Mouse (Mus musculus): ENCODE data around the gene Ppp2r1b. TPM values are rescaled to one million over a fixed set of nuclear protein-coding genes. Genes with fewer than 3 reads are reported as not detected.

Gene Ppp2r1b
- polyA plus RNA-seq, 1 experiment = 56.4 TPM

- Histone ChIP-seq H3K4me3 (ENCODE audit: low read depth, low read length) (no peak overlapping the region), H3K27ac (ENCODE audit: insufficient read depth, low read length) (no peak overlapping the region), H3K36me3 (ENCODE audit: control insufficient read depth, insufficient read depth, low read length, poor library complexity, severe bottlenecking) (peaks cover 4% of the 10 kb centered on the region; the same call in 1 of the 2 replicates), H3K9me3 (replicated peaks; ENCODE audit: control insufficient read depth, insufficient read depth, low read length, poor library complexity, severe bottlenecking) (no peaks in the 10 kb centered on the region), H3K4me1 (ENCODE audit: control insufficient read depth, insufficient read depth, low read length) (no peaks in the 10 kb centered on the region), H3K9ac (ENCODE audit: low read depth, poor library complexity, severe bottlenecking) (no peak overlapping the region), H3K27me3 (ENCODE audit: control insufficient read depth, insufficient read depth, low read length, poor library complexity, severe bottlenecking) (no peaks in the 10 kb centered on the region)
- no peak for TF ChIP-seq POLR2A (IDR thresholded peaks at IDR 0.05; ENCODE audit: insufficient read depth, low read length)
- TF ChIP-seq EP300 (IDR thresholded peaks at IDR 0.05; ENCODE audit: insufficient read depth, low read depth, low read length) = no peak
- TF ChIP-seq CTCF (IDR thresholded peaks at IDR 0.05; ENCODE audit: low read depth, low read length) = no peak
These were observed 28.6 kb upstream of the Ppp2r1b start for GRCm38 (mm10) chr9:50816512-50816911.

- TF ChIP-seq POLR2A (IDR thresholded peaks at IDR 0.05; ENCODE audit: insufficient read depth, low read length) = no peak
- TF ChIP-seq CTCF (IDR thresholded peaks at IDR 0.05; ENCODE audit: low read depth, low read length) = no peak
- no peak for TF ChIP-seq EP300 (IDR thresholded peaks at IDR 0.05; ENCODE audit: insufficient read depth, low read depth, low read length)
- Histone ChIP-seq H3K27me3 (ENCODE audit: control insufficient read depth, insufficient read depth, low read length, poor library complexity, severe bottlenecking) (no peaks in the 10 kb centered on the region), H3K4me1 (ENCODE audit: control insufficient read depth, insufficient read depth, low read length) (no peaks in the 10 kb centered on the region), H3K9me3 (replicated peaks; ENCODE audit: control insufficient read depth, insufficient read depth, low read length, poor library complexity, severe bottlenecking) (no peaks in the 10 kb centered on the region), H3K9ac (ENCODE audit: low read depth, poor library complexity, severe bottlenecking) (no peak overlapping the region), H3K36me3 (ENCODE audit: control insufficient read depth, insufficient read depth, low read length, poor library complexity, severe bottlenecking) (peaks cover 4% of the 10 kb centered on the region; the same call in 1 of the 2 replicates), H3K27ac (ENCODE audit: insufficient read depth, low read length) (no peak overlapping the region), H3K4me3 (ENCODE audit: low read depth, low read length) (no peak overlapping the region)
These were observed 27.1 kb upstream of the Ppp2r1b start for GRCm38 (mm10) chr9:50818050-50818449.

GRCm38 (mm10) chr9:50819716-50820115, 25.4 kb upstream of the Ppp2r1b start:
- Histone ChIP-seq H3K36me3 (ENCODE audit: control insufficient read depth, insufficient read depth, low read length, poor library complexity, severe bottlenecking) (peaks cover 2% of the 10 kb centered on the region; the same call in 1 of the 2 replicates), H3K4me1 (ENCODE audit: control insufficient read depth, insufficient read depth, low read length) (no peaks in the 10 kb centered on the region), H3K27me3 (ENCODE audit: control insufficient read depth, insufficient read depth, low read length, poor library complexity, severe bottlenecking) (no peaks in the 10 kb centered on the region), H3K4me3 (ENCODE audit: low read depth, low read length) (no peak overlapping the region), H3K27ac (ENCODE audit: insufficient read depth, low read length) (no peak overlapping the region), H3K9me3 (replicated peaks; ENCODE audit: control insufficient read depth, insufficient read depth, low read length, poor library complexity, severe bottlenecking) (no peaks in the 10 kb centered on the region), H3K9ac (ENCODE audit: low read depth, poor library complexity, severe bottlenecking) (no peak overlapping the region)
- no peak for TF ChIP-seq EP300 (IDR thresholded peaks at IDR 0.05; ENCODE audit: insufficient read depth, low read depth, low read length)
- TF ChIP-seq POLR2A (IDR thresholded peaks at IDR 0.05; ENCODE audit: insufficient read depth, low read length) = no peak
- no peak for TF ChIP-seq CTCF (IDR thresholded peaks at IDR 0.05; ENCODE audit: low read depth, low read length)

GRCm38 (mm10) chr9:50821651-50822050, 23.4 kb upstream of the Ppp2r1b start:
- Histone ChIP-seq H3K9ac (ENCODE audit: low read depth, poor library complexity, severe bottlenecking) (no peak overlapping the region), H3K4me1 (ENCODE audit: control insufficient read depth, insufficient read depth, low read length) (no peaks in the 10 kb centered on the region), H3K36me3 (ENCODE audit: control insufficient read depth, insufficient read depth, low read length, poor library complexity, severe bottlenecking) (peaks cover 2% of the 10 kb centered on the region; the same call in 1 of the 2 replicates), H3K27ac (ENCODE audit: insufficient read depth, low read length) (no peak overlapping the region), H3K9me3 (replicated peaks; ENCODE audit: control insufficient read depth, insufficient read depth, low read length, poor library complexity, severe bottlenecking) (no peaks in the 10 kb centered on the region), H3K27me3 (ENCODE audit: control insufficient read depth, insufficient read depth, low read length, poor library complexity, severe bottlenecking) (no peaks in the 10 kb centered on the region), H3K4me3 (ENCODE audit: low read depth, low read length) (no peak overlapping the region)
- TF ChIP-seq POLR2A (IDR thresholded peaks at IDR 0.05; ENCODE audit: insufficient read depth, low read length) (no peak), CTCF (IDR thresholded peaks at IDR 0.05; ENCODE audit: low read depth, low read length) (no peak), EP300 (IDR thresholded peaks at IDR 0.05; ENCODE audit: insufficient read depth, low read depth, low read length) (no peak)

- Histone ChIP-seq H3K9ac (ENCODE audit: low read depth, poor library complexity, severe bottlenecking) (no peak overlapping the region), H3K4me3 (ENCODE audit: low read depth, low read length) (no peak overlapping the region), H3K27me3 (ENCODE audit: control insufficient read depth, insufficient read depth, low read length, poor library complexity, severe bottlenecking) (no peaks in the 10 kb centered on the region), H3K27ac (ENCODE audit: insufficient read depth, low read length) (no peak overlapping the region), H3K36me3 (ENCODE audit: control insufficient read depth, insufficient read depth, low read length, poor library complexity, severe bottlenecking) (peaks cover 2% of the 10 kb centered on the region; the same call in 1 of the 2 replicates), H3K9me3 (replicated peaks; ENCODE audit: control insufficient read depth, insufficient read depth, low read length, poor library complexity, severe bottlenecking) (no peaks in the 10 kb centered on the region), H3K4me1 (ENCODE audit: control insufficient read depth, insufficient read depth, low read length) (no peaks in the 10 kb centered on the region)
- TF ChIP-seq POLR2A (IDR thresholded peaks at IDR 0.05; ENCODE audit: insufficient read depth, low read length) (no peak), EP300 (IDR thresholded peaks at IDR 0.05; ENCODE audit: insufficient read depth, low read depth, low read length) (no peak), CTCF (IDR thresholded peaks at IDR 0.05; ENCODE audit: low read depth, low read length) (no peak)
These were observed 22.9 kb upstream of the Ppp2r1b start for GRCm38 (mm10) chr9:50822216-50822615.

GRCm38 (mm10) chr9:50823779-50824453, 21.2 kb upstream of the Ppp2r1b start:
- no peak overlapping the region for H3K9ac ChIP-seq (ENCODE audit: low read depth, poor library complexity, severe bottlenecking)
- H3K9me3 ChIP-seq (replicated peaks; ENCODE audit: control insufficient read depth, insufficient read depth, low read length, poor library complexity, severe bottlenecking) = no peaks in the 10 kb centered on the region
- H3K4me1 ChIP-seq (ENCODE audit: control insufficient read depth, insufficient read depth, low read length) = no peaks in the 10 kb centered on the region
- no peaks in the 10 kb centered on the region for H3K27me3 ChIP-seq (ENCODE audit: control insufficient read depth, insufficient read depth, low read length, poor library complexity, severe bottlenecking)
- H3K36me3 ChIP-seq (ENCODE audit: control insufficient read depth, insufficient read depth, low read length, poor library complexity, severe bottlenecking) = peaks cover 2% of the 10 kb centered on the region; the same call in 1 of the 2 replicates
- H3K4me3 ChIP-seq (ENCODE audit: low read depth, low read length) = no peak overlapping the region
- H3K27ac ChIP-seq (ENCODE audit: insufficient read depth, low read length) = no peak overlapping the region
- TF ChIP-seq CTCF (IDR thresholded peaks at IDR 0.05; ENCODE audit: low read depth, low read length) (no peak), EP300 (IDR thresholded peaks at IDR 0.05; ENCODE audit: insufficient read depth, low read depth, low read length) (no peak), POLR2A (IDR thresholded peaks at IDR 0.05; ENCODE audit: insufficient read depth, low read length) (no peak)

All from ES-Bruce4 (cell line).